Mouse (Mus musculus): ENCODE data around the gene Rgs10. TPM values are rescaled to one million over a fixed set of nuclear protein-coding genes. Genes with fewer than 3 reads are reported as not detected.

Gene Rgs10
- polyA plus RNA-seq, 1 experiment from 2014 or later = 12.7 TPM

Other genes starting within 250 kb of the Rgs10 start
- 2.3 and 3.4 TPM in 2 replicates for gene Cox6a2, start 212.4 kb downstream of the Rgs10 start, polyA plus RNA-seq (2014; fragmentation: Nextera tagmentation; extraction: Ambion mirVana)
- 10.5 and 11.6 TPM in 2 replicates for gene Armc5, start 181.4 kb downstream of the Rgs10 start, polyA plus RNA-seq (2014; fragmentation: Nextera tagmentation; extraction: Ambion mirVana)
- 12.9 and 14.2 TPM in 2 replicates for gene 9130023H24Rik, start 180.7 kb downstream of the Rgs10 start, polyA plus RNA-seq (2014; fragmentation: Nextera tagmentation; extraction: Ambion mirVana)
- 31.3 and 32.3 TPM in 2 replicates for gene Tgfb1i1, start 171.9 kb downstream of the Rgs10 start, polyA plus RNA-seq (2014; fragmentation: Nextera tagmentation; extraction: Ambion mirVana)
- 0.13 and 0.55 TPM in 2 replicates for gene Slc5a2, start 153.1 kb downstream of the Rgs10 start, polyA plus RNA-seq (2014; fragmentation: Nextera tagmentation; extraction: Ambion mirVana)
- 24.2 and 24.6 TPM in 2 replicates for gene BC017158, start 120.6 kb downstream of the Rgs10 start, polyA plus RNA-seq (2014; fragmentation: Nextera tagmentation; extraction: Ambion mirVana)
- 32.2 and 39.8 TPM in 2 replicates for gene Tial1, start 43.0 kb upstream of the Rgs10 start, polyA plus RNA-seq (2014; fragmentation: Nextera tagmentation; extraction: Ambion mirVana)
- 6.0 and 7.2 TPM in 2 replicates for gene Bag3, start 104.9 kb upstream of the Rgs10 start, polyA plus RNA-seq (2014; fragmentation: Nextera tagmentation; extraction: Ambion mirVana)
- 97.5 and 98.8 TPM in 2 replicates for gene Inpp5f, start 192.6 kb upstream of the Rgs10 start, polyA plus RNA-seq (2014; fragmentation: Nextera tagmentation; extraction: Ambion mirVana)